Mouse (Mus musculus): ENCODE results near the gene Cct8.

Cct8 gene

DNA sequence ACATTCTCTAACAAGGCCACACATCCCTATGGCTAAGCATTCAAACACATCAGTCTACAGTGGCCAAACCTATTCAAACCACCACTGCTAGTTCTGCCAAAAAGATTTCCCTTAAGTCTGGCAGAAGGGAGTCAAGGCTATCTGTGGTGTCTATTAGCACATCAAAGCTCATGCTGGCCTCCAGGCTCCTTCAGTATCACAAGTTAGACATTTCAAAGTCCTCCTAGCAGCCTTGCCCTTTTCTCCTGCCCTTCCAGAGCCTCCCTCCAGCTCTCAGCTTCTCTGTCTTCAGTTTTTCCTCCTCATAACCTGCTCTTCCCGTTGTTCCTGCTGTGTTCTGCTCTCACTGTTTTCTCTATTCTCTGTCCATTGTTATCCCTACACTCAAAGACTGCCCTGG lies 51.6 kb downstream of the Cct8 start:
- no peak for DNase-seq

GRCm38 (mm10) chr16:87443245-87443644 lies 52.4 kb downstream of the Cct8 start:
- DNase-seq = no peak

- DNase-seq = no peak
Measured at GRCm38 (mm10) chr16:87442291-87442690, 53.4 kb downstream of the Cct8 start.

GRCm38 (mm10) chr16:87441089-87441488 lies 54.6 kb downstream of the Cct8 start:
- peak; percentile 41 to 54 for DNase-seq

DNA sequence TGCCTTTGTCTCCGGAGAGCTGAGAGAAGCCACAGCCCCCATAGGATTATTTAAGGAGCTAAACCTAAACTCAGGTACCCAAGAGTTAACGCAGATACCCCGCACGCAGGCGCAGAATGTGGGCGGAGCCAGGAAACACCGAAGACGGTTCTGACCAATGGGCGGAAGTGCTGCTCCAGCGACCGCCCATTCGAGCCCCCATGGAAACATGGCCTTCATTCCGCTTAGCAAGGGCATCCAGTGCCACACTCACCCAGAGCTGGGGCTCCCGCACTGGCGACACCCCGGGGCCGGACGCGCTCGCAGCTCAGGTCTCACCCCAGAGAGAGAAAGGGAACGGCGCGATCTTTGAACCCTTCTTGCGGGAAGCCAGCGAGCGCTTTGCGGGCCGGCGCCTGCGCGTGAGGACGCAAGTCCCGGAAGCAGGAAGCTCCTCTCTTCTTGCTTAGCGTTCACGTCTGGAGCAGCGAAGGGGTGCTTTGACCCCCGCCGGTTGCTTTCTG lies 55.4 kb downstream of the Cct8 start, which contains the start of gene Rwdd2b:
Gene Rwdd2b, minus strand, starts transcription at position 390 of the 503 bp plus-strand sequence.
- DNase-seq = peak; percentile 91 to 93

DNA sequence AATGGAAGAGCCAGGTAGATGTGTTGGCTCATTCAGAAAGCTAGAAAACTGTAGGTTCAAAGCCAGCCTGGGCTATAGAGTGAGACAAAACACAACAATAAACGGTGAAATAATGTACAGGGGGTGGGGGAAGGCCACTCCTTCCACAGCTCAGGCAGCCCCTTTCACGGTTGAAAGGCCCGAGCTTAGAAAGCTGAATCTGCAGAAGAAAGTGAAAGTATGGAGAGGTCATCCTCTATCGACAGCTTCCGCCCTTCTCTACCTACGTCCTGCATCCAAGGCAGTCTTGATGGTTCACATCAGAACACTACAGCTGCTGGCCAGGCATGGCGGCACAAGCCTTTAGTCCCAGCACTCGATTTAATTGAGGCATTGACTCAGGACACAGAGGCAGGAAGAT lies 57.0 kb downstream of the Cct8 start:
- no peak for DNase-seq

- DNase-seq = no peak
Measured at GRCm38 (mm10) chr16:87437096-87437495, 58.6 kb downstream of the Cct8 start.

- peak; percentile 22 to 38 for DNase-seq
Measured at GRCm38 (mm10) chr16:87435411-87436205, 60.1 kb downstream of the Cct8 start.

GRCm38 (mm10) chr16:87434946-87435345 lies 60.7 kb downstream of the Cct8 start:
- DNase-seq = peak; percentile 64 to 70

- no peak for DNase-seq
Measured at GRCm38 (mm10) chr16:87434266-87434665, 61.4 kb downstream of the Cct8 start.
